Mouse (Mus musculus) stomach, embryonic 14.5 days (tissue): ENCODE results near the gene Abhd14b. TPM values are rescaled to one million over a fixed set of nuclear protein-coding genes. Genes with fewer than 3 reads are reported as not detected.

Source experiments
- ATAC-seq: fragments of 200-750 bp; cut with Nextera tagmentation; 2 replicates; pipeline ENCODE4 v1.8.0; 2017; ENCODE audit warnings: low read depth, moderate TSS enrichment; ENCODE audit not compliant: insufficient number of reproducible peaks, insufficient read depth, low FRiP score
- H3K27ac ChIP-seq: fragments of 300-500 bp; sonication (generic); 2 replicates; pipeline ENCODE4 v1.5.1; 2014; ENCODE audit warnings: mild to moderate bottlenecking, low read length, moderate library complexity, mixed read lengths
- H3K27me3 ChIP-seq: fragments of 300-500 bp; sonication (generic); 2 replicates; pipeline ENCODE4 v1.6.1; 2014; ENCODE audit warnings: low read length, control low read depth, mixed read lengths; ENCODE audit not compliant: control insufficient read depth, insufficient read depth
- H3K36me3 ChIP-seq: fragments of 300-500 bp; sonication (generic); 2 replicates; pipeline ENCODE4 v1.6.1; 2014; ENCODE audit warnings: mild to moderate bottlenecking, control low read depth, low read length, moderate library complexity, mixed read lengths; ENCODE audit not compliant: control insufficient read depth, insufficient read depth
- H3K4me1 ChIP-seq: fragments of 300-500 bp; sonication (generic); 2 replicates; pipeline ENCODE4 v1.6.1; 2014; ENCODE audit warnings: low read length, control low read depth, mixed read lengths; ENCODE audit not compliant: control insufficient read depth, insufficient read depth
- H3K4me2 ChIP-seq: fragments of 300-500 bp; sonication (generic); replicated peaks from 2 replicates; pipeline ENCODE4 v1.6.1; 2014; ENCODE audit warnings: low read depth, low read length, control low read depth
- H3K4me3 ChIP-seq: fragments of 300-500 bp; sonication (generic); 2 replicates; pipeline ENCODE4 v1.5.1; 2014; ENCODE audit warnings: low read depth, low read length, control low read depth
- H3K9ac ChIP-seq: fragments of 300-500 bp; sonication (generic); replicated peaks from 2 replicates; pipeline ENCODE4 v1.6.1; 2014; ENCODE audit warnings: low read depth, mild to moderate bottlenecking, control low read depth, low read length, moderate library complexity, mixed read lengths
- H3K9me3 ChIP-seq: fragments of 300-500 bp; sonication (generic); 2 replicates; pipeline ENCODE4 v1.6.1; 2016; ENCODE audit warnings: low read depth, low read length, control low read depth; ENCODE audit not compliant: control insufficient read depth
- WGBS: fragments of 180-500 bp; shearing (Covaris S2); extraction: QIAGEN DNeasy Blood & Tissue Kit; methylation state at CpG from one replicate; pipeline ENCODE4 v1.1.7; 2014; 5-methylcytosine and 5-hydroxymethylcytosine counted together
- polyA plus RNA-seq: library from polyadenylated mRNA; unstranded; fragments of >200 nt; fragmentation: Nextera tagmentation; extraction: Ambion mirVana; gene quantifications from 2 replicates; pipeline ENCODE4 v1.2.1, GENCODE M21; 2014

Gene Abhd14b
- polyA plus RNA-seq, 1 experiment from 2014 or later, result 32.6 TPM

DNA sequence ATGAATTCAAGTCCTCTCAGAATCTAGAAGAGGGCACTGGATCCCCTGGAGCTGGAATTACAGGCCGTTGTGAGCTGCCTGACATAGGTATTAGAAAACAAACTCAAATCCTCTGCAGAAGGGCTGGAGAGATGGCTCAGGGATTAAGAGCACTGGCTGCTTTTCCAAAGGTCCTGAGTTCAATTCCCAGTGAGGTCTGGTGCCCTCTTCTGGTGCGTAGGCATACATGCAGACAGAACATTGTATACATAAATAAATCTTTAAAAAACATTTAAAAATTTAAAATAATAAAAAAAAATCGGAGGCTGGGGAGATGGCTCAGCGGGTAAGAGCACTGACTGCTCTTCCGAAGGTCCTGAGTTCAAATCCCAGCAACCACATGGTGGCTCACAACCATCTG is 4.6 kb upstream of the Abhd14b start:
- Histone ChIP-seq H3K36me3 (no peaks in the 10 kb centered on the region), H3K4me1 (peaks cover 13% of the 10 kb centered on the region), H3K27ac (no peak overlapping the region), H3K9ac (no peak overlapping the region), H3K4me2 (no peak overlapping the region), H3K9me3 (no peaks in the 10 kb centered on the region), H3K27me3 (no peaks in the 10 kb centered on the region), H3K4me3 (no peak overlapping the region)
- 71% methylated on average over 5 of the region's 5 CpGs for WGBS
- no peak for ATAC-seq

DNA sequence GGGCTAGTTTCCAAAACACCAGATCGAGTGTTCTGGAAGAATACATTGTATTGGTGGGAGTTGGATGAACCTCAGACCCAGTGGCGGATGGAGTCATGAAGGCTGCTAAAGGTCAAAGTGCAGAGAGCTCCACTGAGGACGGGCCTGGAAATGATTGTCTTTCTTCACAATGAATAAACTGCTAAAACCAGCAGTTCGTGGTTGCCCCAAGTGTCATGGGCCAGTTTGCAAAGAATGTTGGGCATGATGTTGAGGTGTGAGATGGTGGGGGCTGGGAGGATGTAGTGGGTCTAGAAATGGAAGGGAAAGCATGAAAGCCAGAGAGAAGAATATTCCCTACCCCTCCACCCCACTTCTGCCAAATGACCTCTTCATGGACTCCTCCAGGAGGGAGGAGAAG is 2.4 kb upstream of the Abhd14b start:
- Histone ChIP-seq H3K27me3 (no peaks in the 10 kb centered on the region), H3K4me2 (no peak overlapping the region), H3K9ac (no peak overlapping the region), H3K36me3 (no peaks in the 10 kb centered on the region), H3K4me3 (no peak overlapping the region), H3K27ac (no peak overlapping the region), H3K9me3 (no peaks in the 10 kb centered on the region), H3K4me1 (peaks cover 25% of the 10 kb centered on the region)
- ATAC-seq, result no peak
- WGBS, result 76% methylated on average over 4 of the region's 4 CpGs

DNA sequence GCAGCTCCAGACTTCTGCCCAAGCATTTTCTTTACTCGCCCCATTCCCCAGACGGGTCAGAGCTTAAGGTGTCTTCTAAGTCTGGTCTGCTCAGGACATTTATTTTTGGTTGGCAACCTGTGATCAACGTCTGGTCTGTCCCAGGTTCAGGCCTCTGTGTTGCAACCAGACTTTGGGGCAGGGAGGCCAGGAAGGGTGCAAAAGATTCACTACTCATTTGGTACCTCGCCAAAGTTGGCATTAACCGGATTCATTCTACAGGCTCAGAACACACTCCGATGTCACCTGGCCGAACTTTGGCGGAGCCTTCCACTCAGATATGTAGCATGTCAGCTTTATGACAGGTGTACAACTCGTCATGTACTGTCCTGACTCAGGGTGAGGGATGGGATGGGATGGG is 692 bp downstream of the Abhd14b start:
- Histone ChIP-seq H3K9me3 (no peaks in the 10 kb centered on the region), H3K4me3 (peak overlapping the region; percentile 44), H3K4me2 (peak overlapping the region; percentile 86), H3K4me1 (peaks cover 46% of the 10 kb centered on the region), H3K27ac (peak overlapping the region; percentile 66; the same call in 1 of the 2 replicates), H3K9ac (0 out of 2 replicates have a peak overlapping the region, but pooled peaks have one; percentile 36), H3K27me3 (no peaks in the 10 kb centered on the region), H3K36me3 (no peaks in the 10 kb centered on the region)
- WGBS, result 39% methylated on average over 9 of the region's 9 CpGs
- peak; percentile 7; the same call in 1 of the 2 replicates for ATAC-seq

DNA sequence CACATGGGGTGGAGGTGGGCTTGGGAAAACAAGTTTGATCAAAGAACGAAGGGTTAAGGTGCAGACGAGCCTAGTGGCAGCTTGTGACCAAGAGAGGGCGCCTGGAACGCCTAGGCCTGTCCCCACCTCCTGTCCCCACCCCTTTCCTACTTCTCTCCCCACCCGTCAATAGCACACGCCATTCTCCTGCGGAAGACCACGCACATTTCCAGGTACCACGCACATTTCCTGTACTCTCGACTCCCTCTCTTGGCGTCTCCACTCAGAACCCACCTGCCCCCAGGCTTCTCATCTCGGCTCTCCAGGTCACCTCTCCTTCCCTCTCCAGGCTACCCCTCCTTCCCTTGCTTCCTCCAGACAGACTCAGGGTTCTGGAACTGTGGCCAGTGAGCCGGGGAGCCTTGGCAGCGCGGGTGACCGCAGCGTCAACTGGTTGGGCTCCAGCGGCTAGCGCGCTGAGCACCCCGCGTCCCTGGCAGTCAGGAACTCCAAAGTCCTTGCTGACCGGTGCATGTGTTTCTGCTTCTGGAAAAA is 1.3 kb downstream of the Abhd14b start:
- 0 out of 2 replicates have a peak, but pooled peaks have one; percentile 35 for ATAC-seq
- H3K4me2 ChIP-seq, result peak overlapping the region; percentile 86
- H3K27me3 ChIP-seq, result no peaks in the 10 kb centered on the region
- H3K4me1 ChIP-seq, result peaks cover 49% of the 10 kb centered on the region
- under 1% methylated on average over 23 of the region's 23 CpGs for WGBS
- H3K27ac ChIP-seq, result peak overlapping the region; percentile 66; the same call in 1 of the 2 replicates
- peak overlapping the region; percentile 36; the same call in 1 of the 2 replicates for H3K9ac ChIP-seq
- H3K36me3 ChIP-seq, result no peaks in the 10 kb centered on the region
- H3K9me3 ChIP-seq, result no peaks in the 10 kb centered on the region
- peak overlapping the region; percentile 44 for H3K4me3 ChIP-seq

DNA sequence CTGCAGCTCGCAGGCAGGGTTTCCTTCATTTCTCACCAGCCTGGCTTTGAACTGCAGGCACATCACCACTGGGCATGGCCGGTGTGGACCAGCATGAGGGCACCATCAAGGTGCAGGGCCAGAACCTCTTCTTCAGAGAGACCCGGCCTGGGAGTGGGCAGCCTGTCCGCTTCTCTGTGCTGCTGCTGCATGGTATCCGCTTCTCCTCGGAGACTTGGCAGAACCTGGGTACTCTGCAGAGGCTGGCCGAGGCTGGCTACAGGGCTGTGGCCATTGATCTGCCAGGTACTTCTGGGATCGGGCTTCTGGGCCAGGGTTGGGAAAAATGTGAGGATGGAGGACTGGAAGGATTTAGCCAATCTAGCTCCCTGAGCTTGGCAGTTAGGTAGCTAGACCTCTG is 2.7 kb downstream of the Abhd14b start:
- H3K9ac ChIP-seq, result no peak overlapping the region
- peak overlapping the region; percentile 19; the same call in 1 of the 2 replicates for H3K4me2 ChIP-seq

DNA sequence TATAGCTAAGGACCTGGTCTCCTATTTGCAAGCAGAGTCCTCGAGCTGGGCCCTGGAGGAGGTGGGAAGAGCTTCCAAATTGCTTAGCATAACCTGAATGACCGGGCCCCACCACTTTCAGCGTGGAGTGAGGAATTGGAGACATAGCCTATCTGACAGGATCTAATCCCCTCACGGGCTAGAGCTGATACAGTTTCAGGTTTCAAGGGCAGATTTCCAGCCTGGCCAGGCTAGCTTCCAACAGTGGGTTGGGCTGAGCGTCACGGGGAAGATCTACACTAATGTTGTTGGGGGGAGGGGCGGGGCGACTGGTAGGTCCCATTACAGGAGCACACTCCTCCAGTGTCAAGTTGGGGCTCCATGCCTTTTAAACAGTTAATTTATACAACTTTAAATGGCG is 3.4 kb downstream of the Abhd14b start:
- H3K4me1 ChIP-seq, result peaks cover 51% of the 10 kb centered on the region
- no peak for ATAC-seq
- WGBS, result 4% methylated on average over 9 of the region's 9 CpGs

More for the DNA sequence above, 2.7 kb downstream of the Abhd14b start:
- peak overlapping the region; percentile 56; the same call in 1 of the 2 replicates for H3K27ac ChIP-seq
- peaks cover 49% of the 10 kb centered on the region for H3K4me1 ChIP-seq
- no peaks in the 10 kb centered on the region for H3K27me3 ChIP-seq
- no peak overlapping the region for H3K4me3 ChIP-seq
- 83% methylated on average over 8 of the region's 8 CpGs for WGBS
- H3K9me3 ChIP-seq, result no peaks in the 10 kb centered on the region
- H3K36me3 ChIP-seq, result no peaks in the 10 kb centered on the region
- no peak for ATAC-seq

DNA sequence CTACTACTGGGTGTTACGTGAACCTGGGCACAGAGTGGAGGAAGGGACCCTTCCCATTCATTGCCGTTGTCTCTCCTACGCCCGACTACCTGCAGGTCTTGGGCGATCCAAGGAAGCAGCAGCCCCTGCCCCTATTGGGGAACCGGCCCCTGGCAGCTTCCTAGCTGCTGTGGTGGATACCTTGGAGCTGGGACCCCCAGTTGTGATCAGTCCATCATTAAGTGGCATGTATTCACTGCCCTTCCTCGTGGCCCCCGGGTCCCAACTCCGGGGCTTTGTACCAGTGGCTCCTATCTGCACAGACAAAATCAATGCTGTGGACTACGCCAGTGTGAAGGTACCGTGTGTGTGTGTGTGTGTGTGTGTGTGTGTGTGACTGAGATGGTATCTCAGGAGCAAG is 4.0 kb downstream of the Abhd14b start:
- 58% methylated on average over 11 of the region's 11 CpGs for WGBS
- no peaks in the 10 kb centered on the region for H3K9me3 ChIP-seq
- no peak overlapping the region for H3K9ac ChIP-seq
- peak overlapping the region; percentile 6; the same call in 1 of the 2 replicates for H3K27ac ChIP-seq
- H3K4me1 ChIP-seq, result peaks cover 56% of the 10 kb centered on the region
- H3K4me2 ChIP-seq, result no peak overlapping the region
- H3K36me3 ChIP-seq, result no peaks in the 10 kb centered on the region
- no peak for ATAC-seq
- no peaks in the 10 kb centered on the region for H3K27me3 ChIP-seq
- no peak overlapping the region for H3K4me3 ChIP-seq

More for the DNA sequence above, 3.4 kb downstream of the Abhd14b start:
- H3K4me3 ChIP-seq, result no peak overlapping the region
- H3K27ac ChIP-seq, result peak overlapping the region; percentile 56
- peak overlapping the region; percentile 19 for H3K4me2 ChIP-seq
- no peak overlapping the region for H3K9ac ChIP-seq
- no peaks in the 10 kb centered on the region for H3K27me3 ChIP-seq
- H3K9me3 ChIP-seq, result no peaks in the 10 kb centered on the region
- H3K36me3 ChIP-seq, result no peaks in the 10 kb centered on the region

DNA sequence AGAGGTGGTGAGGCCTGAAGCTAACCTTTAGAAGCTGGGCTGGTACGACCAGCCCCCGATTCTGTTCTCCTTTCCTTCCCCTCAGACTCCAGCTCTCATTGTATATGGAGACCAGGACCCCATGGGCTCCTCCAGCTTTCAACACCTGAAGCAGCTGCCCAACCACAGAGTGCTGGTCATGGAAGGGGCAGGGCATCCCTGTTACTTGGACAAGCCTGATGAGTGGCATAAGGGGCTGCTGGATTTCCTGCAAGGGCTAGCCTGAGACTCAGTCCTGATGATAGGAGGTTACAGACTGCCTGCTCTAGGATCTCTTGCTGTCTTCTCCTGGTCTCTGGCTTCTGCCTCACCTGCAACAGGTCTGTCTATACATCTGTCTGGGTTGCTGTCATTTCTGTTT is 4.6 kb downstream of the Abhd14b start:
- ATAC-seq, result no peak
- WGBS, result 70% methylated on average over 2 of the region's 2 CpGs
- peaks cover 62% of the 10 kb centered on the region for H3K4me1 ChIP-seq

DNA sequence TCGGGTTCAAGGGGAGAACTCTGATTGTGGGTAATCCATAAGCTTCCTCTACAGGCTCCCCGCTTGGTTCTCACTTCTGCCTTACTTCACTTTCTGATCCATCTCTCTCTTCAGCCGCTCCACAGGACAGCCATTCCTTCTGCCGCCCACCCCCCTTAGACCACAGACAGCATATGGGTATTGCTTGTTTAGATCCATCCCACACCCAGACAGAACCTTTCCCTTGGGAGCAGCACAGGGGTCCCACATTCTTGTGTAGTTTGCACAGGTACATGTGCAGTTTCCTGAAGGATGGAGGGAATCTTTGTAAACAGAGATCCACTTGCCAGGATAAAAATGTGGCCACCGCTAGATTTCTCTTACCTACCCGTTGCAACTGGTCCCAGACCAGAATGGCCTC is 5.1 kb downstream of the Abhd14b start:
- Histone ChIP-seq H3K4me1 (peaks cover 66% of the 10 kb centered on the region), H3K9me3 (no peaks in the 10 kb centered on the region), H3K4me3 (no peak overlapping the region), H3K27ac (no peak overlapping the region), H3K4me2 (peak overlapping the region; percentile 92), H3K36me3 (no peaks in the 10 kb centered on the region), H3K9ac (no peak overlapping the region), H3K27me3 (no peaks in the 10 kb centered on the region)
- WGBS, result 32% methylated on average over 6 of the region's 6 CpGs
- ATAC-seq, result no peak

More for the DNA sequence above, 4.6 kb downstream of the Abhd14b start:
- Histone ChIP-seq H3K4me2 (no peak overlapping the region), H3K9me3 (no peaks in the 10 kb centered on the region), H3K36me3 (no peaks in the 10 kb centered on the region), H3K27ac (no peak overlapping the region), H3K27me3 (no peaks in the 10 kb centered on the region), H3K4me3 (no peak overlapping the region), H3K9ac (no peak overlapping the region)
